Mouse (Mus musculus): ENCODE results near the gene Txndc11. TPM values are rescaled to one million over a fixed set of nuclear protein-coding genes. Genes with fewer than 3 reads are reported as not detected.

Txndc11 gene
- total RNA-seq, 2 experiments from 2014 or later: 37.9 to 51.8 TPM

GRCm38 (mm10) chr16:11065431-11065830 is 69.0 kb downstream of the Txndc11 start:
- no peak for DNase-seq

- no peak for DNase-seq
These were observed 69.7 kb downstream of the Txndc11 start for GRCm38 (mm10) chr16:11064742-11065141.

DNA sequence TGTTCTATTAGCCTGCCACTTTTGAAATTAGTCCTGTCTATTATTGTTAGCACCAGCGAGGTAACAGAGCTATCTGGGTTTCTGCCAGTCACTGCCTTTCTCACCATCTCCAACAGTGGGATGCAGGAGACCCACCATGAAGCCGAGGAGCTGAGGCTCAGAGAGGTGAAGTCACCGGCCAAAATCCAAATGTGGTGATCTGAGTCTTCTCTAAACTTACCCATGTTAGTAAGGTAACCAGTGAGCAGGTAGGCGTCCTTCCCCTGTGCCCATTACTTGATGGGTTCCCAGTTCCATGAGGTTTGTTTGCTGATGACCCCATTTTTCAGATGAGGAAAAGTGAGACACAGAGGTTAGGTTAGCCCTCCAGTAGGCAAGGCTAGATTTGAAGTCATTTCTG is 70.1 kb downstream of the Txndc11 start:
- no peak for DNase-seq

GRCm38 (mm10) chr16:11062794-11063721 is 71.4 kb downstream of the Txndc11 start:
- DNase-seq: peak; percentile 77 to 85

DNA sequence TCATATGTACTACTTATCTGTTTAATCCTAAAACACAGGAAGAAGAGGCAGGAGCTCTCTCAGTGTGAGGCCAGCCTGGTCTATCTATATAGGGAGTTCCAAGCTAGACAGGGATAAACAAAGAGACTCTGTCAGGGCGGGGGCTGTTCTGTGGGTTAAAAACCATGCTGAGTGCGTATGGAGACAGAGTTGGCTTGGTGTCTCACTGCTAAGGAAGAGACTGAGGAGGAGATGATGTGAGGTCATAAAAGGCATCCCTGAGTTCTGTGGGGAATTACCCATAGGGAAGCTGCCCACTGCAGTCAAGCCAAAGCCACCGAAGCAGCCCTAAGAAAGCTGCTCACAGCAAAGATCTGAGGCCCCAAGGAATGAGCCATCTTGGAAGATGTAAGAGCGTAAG is 73.8 kb downstream of the Txndc11 start, which contains the start of gene Snn:
Snn (plus strand) TSS at position 301 of the 400 bp plus-strand sequence.
- DNase-seq: no peak

- DNase-seq: no peak
These were observed 78.5 kb downstream of the Txndc11 start for GRCm38 (mm10) chr16:11055916-11056315.

DNA sequence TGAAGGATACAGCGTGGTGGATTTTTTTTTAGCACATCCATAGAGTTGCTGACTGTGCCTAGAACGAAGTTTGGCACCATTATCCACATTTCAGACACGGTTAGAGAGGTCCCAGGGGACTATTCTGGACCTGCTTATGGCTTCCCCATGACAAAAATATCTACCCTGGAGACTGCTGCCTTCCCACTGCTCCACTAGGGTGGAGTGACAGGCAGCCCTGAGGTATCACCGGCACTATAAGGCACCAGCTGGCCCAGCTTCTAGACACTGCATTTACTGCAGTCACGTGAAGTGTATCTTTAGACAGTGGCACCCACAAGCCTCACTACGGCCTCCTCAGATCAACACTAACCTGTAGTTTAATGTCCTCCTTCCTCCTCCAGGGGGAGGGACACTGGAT is 79.6 kb downstream of the Txndc11 start:
- no peak for DNase-seq

- no peak for DNase-seq
These were observed 80.0 kb downstream of the Txndc11 start for GRCm38 (mm10) chr16:11054409-11054808.

DNA sequence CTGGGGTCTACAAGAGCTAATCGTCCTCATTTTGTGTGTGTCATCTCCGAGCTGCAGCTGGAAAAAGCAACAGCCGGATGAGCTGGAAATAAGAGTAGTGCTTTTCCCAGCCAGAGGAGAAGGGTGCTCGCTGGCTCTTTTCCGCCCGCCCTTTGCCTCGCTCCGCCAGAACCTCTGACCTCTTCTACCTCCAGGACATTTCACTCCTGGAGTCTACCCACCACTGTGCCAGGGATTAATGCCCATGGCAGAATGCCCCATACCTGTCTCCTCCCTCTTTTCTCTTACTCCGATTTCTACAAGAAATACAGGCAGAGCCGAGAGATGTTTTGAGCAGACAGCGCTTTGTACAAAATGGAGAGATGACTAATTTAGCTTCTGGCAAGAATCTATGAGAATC is 83.3 kb downstream of the Txndc11 start:
- no peak for DNase-seq

DNA sequence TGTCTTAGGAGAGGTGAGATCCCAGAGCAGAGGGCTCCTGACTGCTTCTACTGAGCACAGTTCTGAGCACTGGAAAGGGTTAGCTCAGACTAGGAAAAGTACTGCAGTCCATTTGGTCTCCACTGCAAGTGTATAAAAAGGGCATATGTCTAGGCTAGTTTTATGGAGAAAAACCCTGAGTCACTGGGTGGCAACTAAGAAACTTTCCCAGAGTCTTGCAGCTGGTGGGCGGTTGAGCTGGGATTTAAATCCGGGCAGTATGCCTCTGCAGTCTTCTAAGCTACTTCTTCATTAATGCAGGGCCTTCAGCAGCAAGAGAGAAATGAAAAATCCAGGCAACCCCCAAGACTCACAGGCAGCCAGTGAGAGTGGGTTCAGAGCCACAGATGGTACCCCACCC is 84.2 kb downstream of the Txndc11 start:
- no peak for DNase-seq

DNA sequence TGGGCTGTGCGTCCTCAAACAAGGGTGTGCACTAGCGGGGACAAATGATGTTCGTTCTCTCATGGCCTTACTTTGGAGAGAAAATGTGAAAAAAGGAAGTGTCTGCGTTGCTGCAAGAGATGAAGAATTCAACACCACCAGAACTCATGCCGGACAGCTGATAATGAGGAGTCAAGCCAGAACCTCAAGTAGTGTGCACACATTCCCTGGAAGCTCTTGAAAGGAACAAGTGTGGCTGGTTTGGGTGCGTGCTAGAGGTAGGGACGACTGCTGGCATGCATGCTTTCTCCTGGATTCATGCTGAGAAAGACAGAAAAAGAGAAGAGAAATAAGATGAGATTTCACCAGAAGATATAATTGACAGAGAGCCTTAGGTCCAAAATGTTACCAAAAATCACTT is 87.3 kb downstream of the Txndc11 start:
- no peak for DNase-seq

- peak; percentile 15 to 30 for DNase-seq
These were observed 88.0 kb downstream of the Txndc11 start for GRCm38 (mm10) chr16:11046437-11046836.

- no peak for DNase-seq
These were observed 91.2 kb downstream of the Txndc11 start for GRCm38 (mm10) chr16:11043239-11043638.

- no peak for DNase-seq
These were observed 93.8 kb downstream of the Txndc11 start for GRCm38 (mm10) chr16:11040603-11041002.

GRCm38 (mm10) chr16:11035790-11036431 is 98.5 kb downstream of the Txndc11 start:
- peak; percentile 74 to 81 for DNase-seq

DNA sequence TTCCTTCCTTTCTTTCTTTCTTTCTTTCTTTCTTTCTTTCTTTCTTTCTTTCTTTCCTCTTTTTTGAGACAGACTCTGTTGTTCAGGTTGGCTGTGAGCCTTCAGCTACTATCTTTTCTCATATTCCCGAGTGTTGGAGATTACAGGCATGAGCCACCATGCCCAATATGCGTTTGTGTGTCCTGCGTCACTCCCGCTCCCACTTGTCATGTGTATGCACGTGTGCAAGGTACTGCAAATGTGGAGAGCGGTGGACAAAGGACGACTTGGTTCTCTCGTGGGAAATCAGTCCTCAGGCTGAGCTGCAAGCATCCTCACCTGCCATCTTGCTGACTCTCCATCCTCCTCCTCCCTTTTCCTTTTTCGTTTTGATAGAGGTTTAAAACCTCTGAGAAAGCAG is 99.2 kb downstream of the Txndc11 start:
- DNase-seq: no peak

- peak; percentile 86 to 92 for DNase-seq
These were observed 100.2 kb downstream of the Txndc11 start for GRCm38 (mm10) chr16:11034193-11034803.

- DNase-seq: no peak
These were observed 103.1 kb downstream of the Txndc11 start for GRCm38 (mm10) chr16:11031320-11031719.

DNA sequence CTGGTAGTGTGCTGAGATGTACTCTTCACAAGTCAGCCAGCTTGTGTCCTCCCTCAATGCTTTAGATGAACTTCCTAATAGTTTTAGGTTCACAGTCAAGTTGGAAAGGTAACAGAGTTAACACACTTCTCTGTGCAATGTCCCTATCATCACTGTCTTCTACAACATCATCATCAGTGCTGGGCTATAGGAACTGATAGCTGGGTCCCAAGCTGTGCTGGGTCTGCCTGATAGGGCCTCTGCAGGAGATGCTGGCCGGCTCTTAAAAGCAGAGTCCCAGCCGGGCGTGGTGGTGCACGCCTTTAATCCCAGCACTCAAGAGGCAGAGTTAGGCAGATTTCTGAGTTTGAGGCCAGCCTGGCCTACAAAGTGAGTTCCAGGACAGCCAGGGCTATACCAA is 103.6 kb downstream of the Txndc11 start:
- DNase-seq: no peak

DNA sequence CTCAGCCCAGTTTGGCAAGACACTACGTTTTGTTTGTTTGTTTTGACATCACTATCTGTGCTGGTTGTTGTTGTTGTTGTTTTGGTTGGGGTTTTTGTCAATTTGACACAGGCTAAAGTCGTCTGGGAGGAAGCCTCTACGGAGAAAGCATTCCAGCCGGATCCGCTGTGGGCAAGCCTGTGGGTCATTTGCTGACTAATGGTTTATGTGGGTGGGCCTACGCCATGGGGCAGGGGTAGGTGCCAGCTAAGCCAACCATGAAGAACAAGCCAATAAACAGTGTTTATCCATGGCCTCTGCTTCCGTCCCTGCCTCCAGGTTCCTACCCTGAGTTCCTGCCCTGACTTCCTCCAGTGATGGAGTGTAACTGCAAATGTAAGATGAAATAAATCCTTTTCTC is 106.2 kb downstream of the Txndc11 start:
- no peak for DNase-seq

Data from adrenal gland, postnatal 36 days (tissue).